Mouse (Mus musculus): Measurements from ENCODE around the gene Upk3b. TPM values are rescaled to one million over a fixed set of nuclear protein-coding genes. Genes with fewer than 3 reads are reported as not detected.
A peak's percentile ranks its signal among the peaks of the same experiment; 100 is the strongest.

Upk3b gene
- total RNA-seq (2021) = not detected
- long read RNA-seq, experiment 1 = 0 reads
- long read RNA-seq, experiment 2 = 0 reads

GRCm38 (mm10) chr5:136038258-136039214 is at the start of gene Upk3b:
Gene Upk3b (plus strand): TSS chr5:136038496.
- no peak for DNase-seq
- intact Hi-C loops (cut with DNase I; ENCODE audit: low total_unique reads) = no loop called here

- DNase-seq = no peak
- intact Hi-C loops (cut with DNase I; ENCODE audit: low total_unique reads) = no loop called here
These were observed 47.7 kb upstream of the Upk3b start for GRCm38 (mm10) chr5:135990601-135991000.

- no peak for DNase-seq
- intact Hi-C loops (cut with DNase I; ENCODE audit: low total_unique reads) = no loop called here
These were observed 44.8 kb upstream of the Upk3b start for GRCm38 (mm10) chr5:135993381-135993965.

- no peak for DNase-seq
- intact Hi-C loops (cut with DNase I; ENCODE audit: low total_unique reads) = no loop called here
These were observed 44.0 kb upstream of the Upk3b start for GRCm38 (mm10) chr5:135994335-135994724.

- intact Hi-C loops (cut with DNase I; ENCODE audit: low total_unique reads) = no loop called here
- peak; percentile 89 for DNase-seq
These were observed 43.3 kb upstream of the Upk3b start, which contains the start of gene Dtx2 for GRCm38 (mm10) chr5:135994725-135995687. Gene Dtx2 (plus strand): TSS chr5:135994800.

- no peak for DNase-seq
- intact Hi-C loops (cut with DNase I; ENCODE audit: low total_unique reads) = no loop called here
These were observed 42.1 kb upstream of the Upk3b start for GRCm38 (mm10) chr5:135996162-135996561.

- DNase-seq = no peak
- intact Hi-C loops (cut with DNase I; ENCODE audit: low total_unique reads) = no loop called here
These were observed 37.1 kb upstream of the Upk3b start for GRCm38 (mm10) chr5:136001222-136001621.

- DNase-seq = no peak
- intact Hi-C loops (cut with DNase I; ENCODE audit: low total_unique reads) = no loop called here
These were observed 36.0 kb upstream of the Upk3b start for GRCm38 (mm10) chr5:136002325-136002724.

- intact Hi-C loops (cut with DNase I; ENCODE audit: low total_unique reads) = no loop called here
- DNase-seq = no peak
These were observed 35.5 kb upstream of the Upk3b start for GRCm38 (mm10) chr5:136002751-136003151.

- intact Hi-C loops (cut with DNase I; ENCODE audit: low total_unique reads) = no loop called here
- no peak for DNase-seq
These were observed 33.8 kb upstream of the Upk3b start for GRCm38 (mm10) chr5:136004537-136004936.

- DNase-seq = no peak
- intact Hi-C loops (cut with DNase I; ENCODE audit: low total_unique reads) = no loop called here
These were observed 30.6 kb upstream of the Upk3b start for GRCm38 (mm10) chr5:136007745-136008144.

- no peak for DNase-seq
- intact Hi-C loops (cut with DNase I; ENCODE audit: low total_unique reads) = no loop called here
These were observed 23.4 kb upstream of the Upk3b start for GRCm38 (mm10) chr5:136014877-136015276.

GRCm38 (mm10) chr5:136015586-136015985 is 22.7 kb upstream of the Upk3b start:
- intact Hi-C loops (cut with DNase I; ENCODE audit: low total_unique reads) = no loop called here
- no peak for DNase-seq

- DNase-seq = no peak
- intact Hi-C loops (cut with DNase I; ENCODE audit: low total_unique reads) = no loop called here
These were observed 22.1 kb upstream of the Upk3b start for GRCm38 (mm10) chr5:136016014-136016876.

GRCm38 (mm10) chr5:136017262-136017661 is 21.0 kb upstream of the Upk3b start:
- peak; percentile 59 for DNase-seq
- intact Hi-C loops (cut with DNase I; ENCODE audit: low total_unique reads) = no loop called here

GRCm38 (mm10) chr5:136018726-136019125 is 19.6 kb upstream of the Upk3b start:
- intact Hi-C loops (cut with DNase I; ENCODE audit: low total_unique reads) = no loop called here
- no peak for DNase-seq

GRCm38 (mm10) chr5:136019907-136020306 is 18.4 kb upstream of the Upk3b start:
- DNase-seq = peak; percentile 35
- intact Hi-C loops (cut with DNase I; ENCODE audit: low total_unique reads) = no loop called here

GRCm38 (mm10) chr5:136025712-136026111 is 12.6 kb upstream of the Upk3b start:
- intact Hi-C loops (cut with DNase I; ENCODE audit: low total_unique reads) = no loop called here
- DNase-seq = peak; percentile 74

GRCm38 (mm10) chr5:136026859-136027258 is 11.4 kb upstream of the Upk3b start:
- intact Hi-C loops (cut with DNase I; ENCODE audit: low total_unique reads) = no loop called here
- no peak for DNase-seq
